Mouse (Mus musculus): ENCODE measurements around the gene Exoc6.

- TF ChIP-seq CTCF (IDR thresholded peaks at IDR 0.05; ENCODE audit: borderline replicate concordance, control insufficient read depth, extremely low read depth, insufficient read depth, low read length, poor library complexity) (no peak), POLR2A (IDR thresholded peaks at IDR 0.05; ENCODE audit: control insufficient read depth, extremely low read depth, insufficient read depth, low read length, poor library complexity) (no peak)
Measured at GRCm38 (mm10) chr19:37545725-37546124, 4.5 kb upstream of the Exoc6 start.
